Mouse (Mus musculus) B cell, adult 62 days (primary cell): ENCODE measurements around the gene Grik1. TPM values are rescaled to one million over a fixed set of nuclear protein-coding genes. Genes with fewer than 3 reads are reported as not detected.

ENCODE experiments used
- total RNA-seq: library from RNA; stranded (reverse); gene quantifications from 4 replicates; pipeline ENCODE4 v1.2.4, GENCODE M21; 2023

Gene Grik1
- not detected in 4 replicates for total RNA-seq

DNA sequence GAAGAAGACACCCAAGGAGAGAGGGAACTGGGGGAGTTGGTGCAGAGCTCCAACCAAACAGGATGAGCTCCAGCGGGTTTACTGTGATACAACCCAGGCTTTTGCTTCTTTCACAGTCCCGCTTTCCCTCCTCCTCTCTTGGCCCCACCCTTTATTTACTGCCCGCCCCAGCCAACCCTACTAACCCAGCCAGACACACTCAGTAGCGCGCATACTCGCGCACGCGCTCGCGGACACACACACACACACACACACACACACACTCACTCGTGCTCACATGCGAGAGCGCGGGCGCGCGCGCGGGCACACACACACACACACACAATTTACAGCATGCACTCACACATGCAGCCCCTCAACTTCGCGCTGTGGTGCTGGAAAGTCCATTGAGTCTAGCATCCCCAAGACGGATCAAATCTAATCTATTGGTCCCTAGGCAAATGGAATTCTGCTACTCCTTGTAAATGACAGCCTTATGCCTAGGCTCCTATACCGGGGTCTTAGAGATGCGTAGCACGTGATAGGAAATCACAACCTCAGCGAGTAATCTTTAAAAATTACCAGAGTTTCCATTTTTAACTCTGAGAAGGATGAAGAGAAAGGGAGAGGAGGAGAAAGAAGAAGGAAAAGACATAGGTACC is at the start of gene Grik1:
TSS of gene Grik1 (minus strand) at position 134 of the 641 bp plus-strand sequence.

Other genes with a start within 250 kb of the Grik1 start
- gene Cldn17, start 216.7 kb upstream of the Grik1 start, total RNA-seq, result not detected in 4 replicates